Mouse (Mus musculus) embryonic facial prominence, embryonic 11.5 days (tissue): ENCODE measurements at regions not wholly inside any gene's neighbourhood (a gene's known extent, or its start where the extent isn't known, plus 50 kb on each side); places are given as distances from the start of the nearest gene placed in this dataset.

Source experiments
- ATAC-seq: fragments of 200-750 bp; cut with Nextera tagmentation; replicated peaks from 2 replicates; pipeline ENCODE4 v1.8.0; 2017; ENCODE audit warnings: low read depth; ENCODE audit not compliant: insufficient number of reproducible peaks, low FRiP score, low TSS enrichment
- DNase-seq: peaks from one replicate; pipeline ENCODE4 v3.0.0-alpha.2; 2015; ENCODE audit warnings: low spot score
- H3K27ac ChIP-seq: fragments of 300-500 bp; sonication (generic); replicated peaks from 2 replicates; pipeline ENCODE4 v1.5.1; 2014; ENCODE audit warnings: mild to moderate bottlenecking, low read depth, low read length, control low read depth
- H3K27me3 ChIP-seq: fragments of 300-500 bp; sonication (generic); 2 replicates; pipeline ENCODE4 v1.6.1; 2014; ENCODE audit warnings: mild to moderate bottlenecking, low read length, moderate library complexity, mixed read lengths; ENCODE audit not compliant: control insufficient read depth, insufficient read depth
- H3K36me3 ChIP-seq: fragments of 300-500 bp; sonication (generic); replicated peaks from 2 replicates; pipeline ENCODE4 v1.6.1; 2014; ENCODE audit warnings: low read depth, mild to moderate bottlenecking, low read length, moderate library complexity, mixed read lengths; ENCODE audit not compliant: control insufficient read depth, insufficient read depth
- H3K4me1 ChIP-seq: fragments of 300-500 bp; sonication (generic); 2 replicates; pipeline ENCODE4 v1.6.1; 2014; ENCODE audit warnings: low read length, mixed read lengths; ENCODE audit not compliant: control insufficient read depth, insufficient read depth
- H3K4me2 ChIP-seq: fragments of 300-500 bp; sonication (generic); 2 replicates; pipeline ENCODE4 v1.6.1; 2014; ENCODE audit warnings: low read depth, mild to moderate bottlenecking, control low read depth, low read length, moderate library complexity
- H3K4me3 ChIP-seq: fragments of 300-500 bp; sonication (generic); 2 replicates; pipeline ENCODE4 v1.5.1; 2014; ENCODE audit warnings: low read depth, low read length, control low read depth
- H3K9ac ChIP-seq: fragments of 300-500 bp; sonication (generic); replicated peaks from 2 replicates; pipeline ENCODE4 v1.6.1; 2014; ENCODE audit warnings: mild to moderate bottlenecking, control low read depth, low read length
- H3K9me3 ChIP-seq: fragments of 300-500 bp; sonication (generic); replicated peaks from 2 replicates; pipeline ENCODE4 v1.6.1; 2016; ENCODE audit warnings: mild to moderate bottlenecking, low read length, inconsistent platforms, mixed read lengths; ENCODE audit not compliant: control insufficient read depth
- WGBS: fragments of 180-500 bp; shearing (Covaris S2); extraction: QIAGEN DNeasy Blood & Tissue Kit; methylation state at CpG from one replicate; pipeline ENCODE4 v1.1.7; 2014; 5-methylcytosine and 5-hydroxymethylcytosine counted together

- no peak for ATAC-seq
- no peaks in the 10 kb centered on the region for H3K36me3 ChIP-seq
Measured at GRCm38 (mm10) chr12:32717129-32717921, 102.0 kb upstream of the Nampt start.

GRCm38 (mm10) chr12:32719203-32719602, 100.1 kb upstream of the Nampt start:
- WGBS = 91% methylated on average over 4 of the region's 4 CpGs
- H3K27ac ChIP-seq = no peak overlapping the region

More at GRCm38 (mm10) chr12:32717129-32717921, 102.0 kb upstream of the Nampt start:
- Histone ChIP-seq H3K4me3 (no peak overlapping the region), H3K27me3 (no peaks in the 10 kb centered on the region), H3K9ac (no peak overlapping the region), H3K4me1 (no peaks in the 10 kb centered on the region), H3K4me2 (no peak overlapping the region), H3K9me3 (no peaks in the 10 kb centered on the region), H3K27ac (no peak overlapping the region)
- DNase-seq = no peak
- WGBS = 83% methylated on average over 5 of the region's 5 CpGs

GRCm38 (mm10) chr12:32724451-32725188, 94.7 kb upstream of the Nampt start:
- ATAC-seq (no peak), DNase-seq (no peak)
- Histone ChIP-seq H3K27me3 (no peaks in the 10 kb centered on the region), H3K9ac (no peak overlapping the region), H3K4me1 (no peaks in the 10 kb centered on the region), H3K4me2 (no peak overlapping the region), H3K36me3 (no peaks in the 10 kb centered on the region), H3K4me3 (no peak overlapping the region), H3K9me3 (no peaks in the 10 kb centered on the region), H3K27ac (no peak overlapping the region)
- WGBS = 86% methylated on average over 7 of the region's 7 CpGs

More at GRCm38 (mm10) chr12:32719203-32719602, 100.1 kb upstream of the Nampt start:
- ATAC-seq (no peak), DNase-seq (no peak)
- Histone ChIP-seq H3K4me3 (no peak overlapping the region), H3K9ac (no peak overlapping the region), H3K4me1 (no peaks in the 10 kb centered on the region), H3K27me3 (no peaks in the 10 kb centered on the region), H3K4me2 (no peak overlapping the region), H3K9me3 (no peaks in the 10 kb centered on the region), H3K36me3 (no peaks in the 10 kb centered on the region)

- ATAC-seq (no peak), DNase-seq (no peak)
- no peaks in the 10 kb centered on the region for H3K36me3 ChIP-seq
- H3K4me3 ChIP-seq = no peak overlapping the region
- no peak overlapping the region for H3K9ac ChIP-seq
- H3K27ac ChIP-seq = no peak overlapping the region
- H3K4me2 ChIP-seq = no peak overlapping the region
- no peaks in the 10 kb centered on the region for H3K4me1 ChIP-seq
- no peaks in the 10 kb centered on the region for H3K27me3 ChIP-seq
- 74% methylated on average over 1 of the region's 1 CpGs for WGBS
- no peaks in the 10 kb centered on the region for H3K9me3 ChIP-seq
Measured at GRCm38 (mm10) chr12:32727539-32727938, 91.8 kb upstream of the Nampt start.

- Histone ChIP-seq H3K27me3 (no peaks in the 10 kb centered on the region), H3K36me3 (no peaks in the 10 kb centered on the region), H3K9me3 (no peaks in the 10 kb centered on the region), H3K4me2 (no peak overlapping the region), H3K27ac (no peak overlapping the region), H3K9ac (no peak overlapping the region), H3K4me3 (no peak overlapping the region), H3K4me1 (no peaks in the 10 kb centered on the region)
- DNase-seq (no peak), ATAC-seq (no peak)
- WGBS = 64% methylated on average over 10 of the region's 10 CpGs
Measured at GRCm38 (mm10) chr12:32728425-32728824, 90.9 kb upstream of the Nampt start.

- ATAC-seq = no peak
Measured at GRCm38 (mm10) chr12:32735224-32735623, 84.1 kb upstream of the Nampt start.

GRCm38 (mm10) chr12:32741465-32741864, 77.9 kb upstream of the Nampt start:
- Histone ChIP-seq H3K27me3 (no peaks in the 10 kb centered on the region), H3K27ac (no peak overlapping the region), H3K4me3 (no peak overlapping the region), H3K9ac (no peak overlapping the region), H3K4me2 (no peak overlapping the region), H3K36me3 (no peaks in the 10 kb centered on the region), H3K9me3 (no peaks in the 10 kb centered on the region), H3K4me1 (no peaks in the 10 kb centered on the region)
- ATAC-seq = no peak
- DNase-seq = no peak

More at GRCm38 (mm10) chr12:32735224-32735623, 84.1 kb upstream of the Nampt start:
- Histone ChIP-seq H3K27me3 (no peaks in the 10 kb centered on the region), H3K9ac (no peak overlapping the region), H3K4me3 (no peak overlapping the region), H3K9me3 (no peaks in the 10 kb centered on the region), H3K4me1 (no peaks in the 10 kb centered on the region), H3K4me2 (no peak overlapping the region), H3K36me3 (no peaks in the 10 kb centered on the region), H3K27ac (no peak overlapping the region)
- DNase-seq = no peak
- WGBS = 61% methylated on average over 2 of the region's 2 CpGs
